Mouse (Mus musculus): Measurements from ENCODE around the gene C3. TPM values are rescaled to one million over a fixed set of nuclear protein-coding genes. Genes with fewer than 3 reads are reported as not detected.

C3 gene
- total and polyA plus RNA-seq, 3 experiments, result 91.5 to 119 (median 91.6) TPM

DNA sequence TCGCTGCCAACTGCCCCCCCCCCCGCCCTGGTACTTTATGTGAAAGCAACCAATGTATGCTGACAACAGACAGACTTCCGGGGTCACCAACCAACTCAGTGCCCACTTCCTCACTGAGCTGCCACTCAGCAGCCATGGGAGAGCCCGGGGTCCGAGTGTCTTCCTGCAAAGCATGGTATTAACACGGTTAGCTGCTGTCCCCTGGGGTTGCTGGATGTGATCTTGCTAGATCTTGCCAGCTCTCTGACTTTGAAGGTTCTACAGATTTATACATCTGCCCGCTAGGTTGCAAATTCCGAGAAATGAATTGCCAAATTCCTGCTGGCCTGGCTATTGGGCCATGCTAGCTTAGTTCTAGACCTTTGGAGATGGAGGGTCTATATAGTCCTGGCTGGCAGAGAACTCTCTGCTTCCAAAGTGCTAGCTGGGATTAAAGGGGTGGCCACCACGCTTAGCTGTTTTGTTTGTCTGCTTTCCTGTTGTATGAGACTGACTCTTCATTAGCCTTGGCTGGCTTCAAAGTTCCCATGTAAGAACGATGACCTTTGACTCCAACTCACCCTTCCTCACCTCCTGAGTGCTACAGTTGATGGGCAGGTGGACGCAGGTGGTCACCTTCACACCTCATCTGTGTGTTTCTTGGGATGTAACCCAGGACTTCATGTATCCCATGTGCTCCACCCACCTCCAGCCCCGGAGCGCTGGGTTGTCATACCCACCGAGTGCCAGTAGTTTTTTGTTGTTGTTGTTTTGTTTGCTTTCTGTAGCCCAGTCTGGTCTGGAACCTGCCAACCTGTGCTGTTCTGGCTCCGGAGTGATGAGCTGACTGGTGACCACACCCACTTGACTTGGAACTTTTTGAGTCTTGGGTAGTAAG lies 2.2 kb upstream of the C3 start:
- 71% methylated on average over 15 of the region's 15 CpGs for WGBS
- Histone ChIP-seq H3K79me2 (replicated peaks; ENCODE audit: control insufficient read depth, insufficient read depth, low read length) (no peaks in the 10 kb centered on the region), H3K4me3 (no peak overlapping the region), H3K27ac (peak overlapping the region; percentile 45; the same call in 1 of the 2 replicates), H3K4me1 (ENCODE audit: control insufficient read depth, insufficient read depth, low read length) (peaks cover 4% of the 10 kb centered on the region), H3K27me3 (ENCODE audit: control insufficient read depth, insufficient read depth, low read length) (no peaks in the 10 kb centered on the region), H3K36me3 (ENCODE audit: control insufficient read depth, insufficient read depth, low read length) (no peaks in the 10 kb centered on the region), H3K9ac (ENCODE audit: low read depth, low read length) (no peak overlapping the region)
- TF ChIP-seq EP300 (IDR thresholded peaks at IDR 0.05; ENCODE audit: insufficient read depth, low read depth, low read length) (no peak), POLR2A (IDR thresholded peaks at IDR 0.05; ENCODE audit: insufficient read depth, low read depth, low read length) (no peak), CTCF (IDR thresholded peaks at IDR 0.05) (no peak)
- DNase-seq, result no peak
- intact Hi-C loops (cut with DNase I), result no loop called here

- Histone ChIP-seq H3K4me1 (ENCODE audit: control insufficient read depth, insufficient read depth, low read length) (peaks cover 4% of the 10 kb centered on the region), H3K36me3 (ENCODE audit: control insufficient read depth, insufficient read depth, low read length) (no peaks in the 10 kb centered on the region), H3K79me2 (replicated peaks; ENCODE audit: control insufficient read depth, insufficient read depth, low read length) (no peaks in the 10 kb centered on the region), H3K27me3 (ENCODE audit: control insufficient read depth, insufficient read depth, low read length) (no peaks in the 10 kb centered on the region), H3K27ac (no peak overlapping the region), H3K9ac (ENCODE audit: low read depth, low read length) (no peak overlapping the region), H3K4me3 (no peak overlapping the region)
- TF ChIP-seq CTCF (IDR thresholded peaks at IDR 0.05), result no peak
- no peak for TF ChIP-seq POLR2A (IDR thresholded peaks at IDR 0.05; ENCODE audit: insufficient read depth, low read depth, low read length)
- no peak for TF ChIP-seq EP300 (IDR thresholded peaks at IDR 0.05; ENCODE audit: insufficient read depth, low read depth, low read length)
- 60% methylated on average over 3 of the region's 3 CpGs for WGBS
- DNase-seq, result no peak
- intact Hi-C loops (cut with DNase I), result no loop called here
Measured at GRCm38 (mm10) chr17:57228873-57229272, 937 bp upstream of the C3 start.

- no peak overlapping the region for H3K9ac ChIP-seq (ENCODE audit: low read depth, low read length)
- no peak for TF ChIP-seq CTCF (IDR thresholded peaks at IDR 0.05)
- no peak for TF ChIP-seq EP300 (IDR thresholded peaks at IDR 0.05; ENCODE audit: insufficient read depth, low read depth, low read length)
- TF ChIP-seq POLR2A (IDR thresholded peaks at IDR 0.05; ENCODE audit: insufficient read depth, low read depth, low read length), result no peak
- intact Hi-C loops (cut with DNase I), result no loop called here
- no peak overlapping the region for H3K27ac ChIP-seq
- DNase-seq, result no peak
- WGBS, result 84% methylated on average over 2 of the region's 2 CpGs
- 0 out of 2 replicates have a peak, but pooled peaks cover 2% of the 10 kb centered on the region for H3K27me3 ChIP-seq (ENCODE audit: control insufficient read depth, insufficient read depth, low read length)
- H3K4me3 ChIP-seq, result no peak overlapping the region
- no peaks in the 10 kb centered on the region for H3K36me3 ChIP-seq (ENCODE audit: control insufficient read depth, insufficient read depth, low read length)
- peaks cover 4% of the 10 kb centered on the region for H3K4me1 ChIP-seq (ENCODE audit: control insufficient read depth, insufficient read depth, low read length)
- H3K79me2 ChIP-seq (replicated peaks; ENCODE audit: control insufficient read depth, insufficient read depth, low read length), result no peaks in the 10 kb centered on the region
Measured at GRCm38 (mm10) chr17:57227468-57227867, 468 bp downstream of the C3 start.

DNA sequence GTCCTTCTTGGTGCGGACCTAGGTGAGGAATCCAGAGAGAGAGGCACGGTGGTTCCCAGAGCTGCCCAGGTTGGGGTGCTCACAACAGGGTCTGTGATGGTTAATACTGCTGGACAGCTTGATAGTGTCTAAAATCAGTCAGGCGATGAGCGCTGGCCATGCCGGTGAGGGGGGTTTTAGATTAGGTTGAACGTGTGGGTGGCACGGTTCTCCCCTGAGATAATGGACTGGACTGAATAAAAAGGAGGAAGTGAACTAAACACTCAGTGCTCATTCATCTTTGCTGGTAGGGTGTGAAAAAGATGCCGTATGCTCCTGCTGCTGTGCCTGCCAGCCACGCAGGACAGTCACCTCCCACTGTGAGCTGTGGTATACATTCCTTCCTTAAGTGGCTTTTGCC lies 4.6 kb downstream of the C3 start:
- 54% methylated on average over 9 of the region's 9 CpGs for WGBS
- intact Hi-C loops (cut with DNase I), result no loop called here
- Histone ChIP-seq H3K4me1 (ENCODE audit: control insufficient read depth, insufficient read depth, low read length) (no peaks in the 10 kb centered on the region), H3K27me3 (ENCODE audit: control insufficient read depth, insufficient read depth, low read length) (peaks cover 2% of the 10 kb centered on the region; the same call in 1 of the 2 replicates), H3K9ac (ENCODE audit: low read depth, low read length) (no peak overlapping the region), H3K27ac (no peak overlapping the region), H3K4me3 (no peak overlapping the region), H3K79me2 (replicated peaks; ENCODE audit: control insufficient read depth, insufficient read depth, low read length) (no peaks in the 10 kb centered on the region), H3K36me3 (ENCODE audit: control insufficient read depth, insufficient read depth, low read length) (no peaks in the 10 kb centered on the region)
- DNase-seq, result peak in 1 of 2 experiments; percentile 12
- no peak for TF ChIP-seq POLR2A (IDR thresholded peaks at IDR 0.05; ENCODE audit: insufficient read depth, low read depth, low read length)
- no peak for TF ChIP-seq CTCF (IDR thresholded peaks at IDR 0.05)
- TF ChIP-seq EP300 (IDR thresholded peaks at IDR 0.05; ENCODE audit: insufficient read depth, low read depth, low read length), result no peak

DNA sequence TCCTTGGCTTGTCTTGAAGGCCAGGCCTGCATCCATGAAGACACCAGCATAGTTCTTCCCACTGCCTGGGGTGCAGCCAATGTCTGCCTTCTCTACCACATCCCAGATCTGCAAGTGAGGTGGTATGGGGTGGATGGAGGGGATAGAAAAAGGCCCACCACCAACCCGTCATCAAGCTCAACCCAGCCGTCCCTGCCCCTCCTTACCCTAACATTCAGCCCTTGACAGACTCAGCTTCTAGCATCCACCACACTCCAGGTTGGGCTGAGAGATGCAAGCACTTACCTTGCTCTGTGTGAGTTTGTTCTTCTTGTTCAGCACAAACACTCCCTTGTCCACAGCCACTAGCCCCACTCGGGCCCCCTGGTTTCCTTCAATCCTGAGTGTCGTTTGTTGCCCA lies 6.0 kb downstream of the C3 start:
- Histone ChIP-seq H3K27me3 (ENCODE audit: control insufficient read depth, insufficient read depth, low read length) (peaks cover 2% of the 10 kb centered on the region; the same call in 1 of the 2 replicates), H3K4me3 (no peak overlapping the region), H3K36me3 (ENCODE audit: control insufficient read depth, insufficient read depth, low read length) (no peaks in the 10 kb centered on the region), H3K9ac (ENCODE audit: low read depth, low read length) (no peak overlapping the region), H3K27ac (no peak overlapping the region), H3K4me1 (ENCODE audit: control insufficient read depth, insufficient read depth, low read length) (no peaks in the 10 kb centered on the region), H3K79me2 (replicated peaks; ENCODE audit: control insufficient read depth, insufficient read depth, low read length) (no peaks in the 10 kb centered on the region)
- TF ChIP-seq POLR2A (IDR thresholded peaks at IDR 0.05; ENCODE audit: insufficient read depth, low read depth, low read length) (no peak), CTCF (IDR thresholded peaks at IDR 0.05) (no peak), EP300 (IDR thresholded peaks at IDR 0.05; ENCODE audit: insufficient read depth, low read depth, low read length) (no peak)
- intact Hi-C loops (cut with DNase I), result loop anchor here (2.0 kb wide), 1 partner anchor 25 kb away; no protein-coding TSS in a partner anchor
- WGBS, result 53% methylated on average over 4 of the region's 4 CpGs
- DNase-seq, result peak in 1 of 2 experiments; percentile 10

DNA sequence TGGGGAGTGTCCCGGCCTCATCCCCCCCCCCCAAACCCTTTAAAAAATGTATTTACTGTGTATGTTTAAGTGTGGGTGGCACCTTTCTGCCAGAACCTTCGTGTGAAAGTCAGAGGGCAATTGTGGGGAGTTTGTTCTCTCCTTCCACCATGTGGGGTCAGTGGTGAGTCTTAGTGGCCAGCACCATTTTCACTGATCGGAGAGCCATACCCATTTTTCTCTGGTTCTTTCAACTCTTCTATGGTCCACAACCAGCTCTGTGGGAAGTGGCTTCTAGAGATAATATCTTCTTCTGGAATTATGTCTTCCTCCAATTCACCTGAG lies 8.1 kb downstream of the C3 start:
- 18% methylated on average over 3 of the region's 3 CpGs for WGBS

More for the DNA sequence above, 8.1 kb downstream of the C3 start:
- Histone ChIP-seq H3K36me3 (ENCODE audit: control insufficient read depth, insufficient read depth, low read length) (no peaks in the 10 kb centered on the region), H3K27me3 (ENCODE audit: control insufficient read depth, insufficient read depth, low read length) (peaks cover 2% of the 10 kb centered on the region; the same call in 1 of the 2 replicates), H3K9ac (ENCODE audit: low read depth, low read length) (no peak overlapping the region), H3K79me2 (replicated peaks; ENCODE audit: control insufficient read depth, insufficient read depth, low read length) (no peaks in the 10 kb centered on the region), H3K4me3 (no peak overlapping the region), H3K27ac (no peak overlapping the region), H3K4me1 (ENCODE audit: control insufficient read depth, insufficient read depth, low read length) (no peaks in the 10 kb centered on the region)
- no peak for TF ChIP-seq POLR2A (IDR thresholded peaks at IDR 0.05; ENCODE audit: insufficient read depth, low read depth, low read length)
- TF ChIP-seq CTCF (IDR thresholded peaks at IDR 0.05), result peak; percentile 66
- intact Hi-C loops (cut with DNase I), result loop anchor here (1.0 to 2.0 kb wide), 3 partner anchors 27 to 115 kb away; no protein-coding TSS in a partner anchor
- peak in 1 of 2 experiments; percentile 33 for DNase-seq

All from heart, adult 2 months (tissue).